Mouse (Mus musculus) thymus, adult 2 months (tissue): ENCODE data around the gene Ttc5. TPM values are rescaled to one million over a fixed set of nuclear protein-coding genes. Genes with fewer than 3 reads are reported as not detected.
"Not testable (repeated sequence)": the region's sequence is repeated elsewhere in the genome, so short reads cannot be mapped to it uniquely, and the experiment has no call there.

ENCODE experiments used
- DNase-seq: peaks from one replicate; pipeline ENCODE4 v3.0.0; 2021
- H3K27ac ChIP-seq: fragments of 200-500 bp; 2 replicates; pipeline ENCODE4 v1.5.1; 2012; ENCODE audit warnings: low read length, control low read depth; ENCODE audit not compliant: control insufficient read depth, insufficient read depth
- H3K27me3 ChIP-seq: fragments of 200-500 bp; 2 replicates; pipeline ENCODE4 v1.6.1; 2012; ENCODE audit warnings: mild to moderate bottlenecking, low read length, moderate library complexity, mixed read lengths; ENCODE audit not compliant: control insufficient read depth, insufficient read depth
- H3K36me3 ChIP-seq: fragments of 200-500 bp; 2 replicates; pipeline ENCODE4 v1.6.1; 2012; ENCODE audit warnings: mild to moderate bottlenecking, low read length, moderate library complexity; ENCODE audit not compliant: control insufficient read depth, insufficient read depth
- H3K4me1 ChIP-seq: fragments of 200-500 bp; replicated peaks from 2 replicates; pipeline ENCODE4 v1.6.1; 2012; ENCODE audit warnings: low read length; ENCODE audit not compliant: control insufficient read depth, insufficient read depth
- H3K4me3 ChIP-seq: fragments of 200-500 bp; 2 replicates; pipeline ENCODE4 v1.5.1; 2012; ENCODE audit warnings: mild to moderate bottlenecking, low read length, control low read depth, moderate library complexity; ENCODE audit not compliant: control insufficient read depth, insufficient read depth
- CTCF ChIP-seq: fragments of 200-500 bp; IDR thresholded peaks from 2 replicates; pipeline ENCODE4 v1.5.1; 2012; ENCODE audit warnings: mild to moderate bottlenecking, control low read depth, low read length, moderate library complexity, borderline replicate concordance; ENCODE audit not compliant: control insufficient read depth, poor library complexity, insufficient read depth; ENCODE audit errors: extremely low read depth
- POLR2A ChIP-seq: fragments of 200-500 bp; IDR thresholded peaks from 2 replicates; pipeline ENCODE4 v1.6.1; 2012; ENCODE audit warnings: mild to moderate bottlenecking, low read length, control low read depth, moderate library complexity; ENCODE audit not compliant: control insufficient read depth, poor library complexity, insufficient read depth; ENCODE audit errors: extremely low read depth
- WGBS: fragments of 180-500 bp; shearing (Covaris S2); methylation state at CpG from one replicate; pipeline ENCODE4 v1.1.7; 2018; 5-methylcytosine and 5-hydroxymethylcytosine counted together
- polyA plus RNA-seq: library from polyadenylated mRNA; depleted of rRNA; stranded (reverse); fragments of >200 nt; gene quantifications from 2 replicates; pipeline ENCODE4 v1.2.3, GENCODE M21; 2012; rRNA removed

Ttc5 gene
- polyA plus RNA-seq, 1 experiment: 50.5 TPM

DNA sequence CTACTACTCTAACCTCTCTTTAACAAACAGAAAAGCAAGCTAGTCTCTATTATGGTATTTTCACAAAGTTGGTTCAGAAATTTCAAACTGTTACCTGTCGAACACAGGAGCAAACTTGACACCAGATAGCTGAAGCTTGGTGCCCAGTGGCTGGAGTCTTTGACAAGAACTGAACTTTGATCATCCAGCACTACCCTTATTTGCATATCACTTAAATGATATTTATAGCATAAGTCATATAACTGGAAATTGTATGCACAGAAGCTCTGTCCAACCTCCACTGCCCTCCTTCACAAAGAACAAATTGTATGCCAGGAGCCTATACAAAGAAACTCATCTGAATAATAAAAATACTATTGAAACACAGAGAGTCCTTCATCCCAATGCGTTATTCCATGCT, 43.7 kb downstream of the Ttc5 start:
- H3K36me3 ChIP-seq: no peaks in the 10 kb centered on the region
- no peaks in the 10 kb centered on the region for H3K4me1 ChIP-seq
- H3K4me3 ChIP-seq: no peak overlapping the region
- TF ChIP-seq POLR2A (no peak), CTCF (no peak)
- H3K27ac ChIP-seq: no peak overlapping the region
- WGBS: 89% methylated on average over 2 of the region's 2 CpGs
- no peaks in the 10 kb centered on the region for H3K27me3 ChIP-seq
- no peak for DNase-seq

DNA sequence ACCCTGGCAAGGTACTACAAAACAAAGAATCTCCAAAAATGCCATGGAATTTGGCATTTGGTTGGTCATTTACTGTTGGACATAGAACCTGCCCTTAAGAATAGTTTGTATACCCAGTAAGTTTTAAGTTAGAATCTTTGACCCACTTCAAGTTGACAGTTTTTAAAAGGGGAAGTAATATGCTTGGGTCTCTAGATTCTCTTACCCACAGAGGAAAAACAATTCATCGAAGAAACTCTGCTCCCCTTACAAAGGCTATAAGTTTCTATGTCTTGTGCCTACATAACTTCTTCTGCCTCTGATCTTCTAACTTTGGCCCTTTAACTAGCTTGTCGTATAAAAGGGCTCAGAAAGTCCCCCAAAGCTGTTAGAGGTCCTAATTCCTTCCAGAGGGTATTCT, 45.0 kb downstream of the Ttc5 start:
- no peak for DNase-seq
- Histone ChIP-seq H3K4me3 (no peak overlapping the region), H3K36me3 (no peaks in the 10 kb centered on the region), H3K27me3 (no peaks in the 10 kb centered on the region), H3K27ac (no peak overlapping the region), H3K4me1 (no peaks in the 10 kb centered on the region)
- WGBS: 14% methylated on average over 2 of the region's 2 CpGs
- TF ChIP-seq CTCF: no peak
- TF ChIP-seq POLR2A: no peak

DNA sequence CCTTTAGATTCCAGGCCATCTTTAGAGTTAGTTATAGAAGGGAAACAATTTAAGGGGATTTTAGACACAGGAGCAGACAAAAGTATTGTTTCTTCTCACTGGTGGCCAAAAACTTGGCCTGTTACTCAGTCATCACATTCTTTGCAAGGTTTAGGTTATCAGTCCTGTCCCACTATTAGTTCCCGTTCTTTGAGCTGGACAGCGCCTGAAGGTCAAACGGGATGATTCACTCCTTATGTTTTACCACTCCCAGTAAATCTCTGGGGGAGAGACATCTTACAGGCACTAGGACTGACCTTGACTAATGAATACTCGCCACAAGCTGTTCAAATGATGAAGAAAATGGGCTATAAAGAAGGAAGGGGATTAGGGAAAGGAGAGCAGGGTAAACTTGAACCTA, 62.9 kb downstream of the Ttc5 start:
- 93% methylated on average over 4 of the region's 4 CpGs for WGBS
- not testable (repeated sequence) for H3K4me3 ChIP-seq, H3K27me3 ChIP-seq, H3K4me1 ChIP-seq, DNase-seq, H3K36me3 ChIP-seq, H3K27ac ChIP-seq

DNA sequence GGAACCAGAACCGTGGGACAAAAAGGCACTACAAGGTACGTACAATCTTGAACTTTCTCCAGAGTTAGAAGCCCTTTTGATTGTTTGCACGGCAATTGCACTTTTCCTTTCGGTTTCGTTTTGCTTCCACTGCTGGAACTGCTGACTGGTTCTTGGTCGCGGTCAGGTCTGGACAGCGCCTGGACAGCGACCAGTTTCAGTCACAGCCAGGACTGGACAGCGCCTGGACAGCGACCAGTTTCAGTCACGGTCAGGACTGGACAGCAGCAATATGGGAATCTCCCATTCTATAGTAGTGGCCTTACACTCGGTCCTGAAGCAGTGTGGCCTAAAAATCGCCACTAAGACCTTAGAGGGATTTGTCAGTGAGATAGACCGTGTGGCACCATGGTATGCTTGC, 65.4 kb downstream of the Ttc5 start:
- DNase-seq, H3K4me1 ChIP-seq, H3K4me3 ChIP-seq, H3K27ac ChIP-seq, H3K27me3 ChIP-seq, H3K36me3 ChIP-seq: not testable (repeated sequence)
- WGBS: 94% methylated on average over 15 of the region's 15 CpGs

Other genes starting within 250 kb of the Ttc5 start
- gene Olfr744, start 170.6 kb downstream of the Ttc5 start, polyA plus RNA-seq: not detected in 2 replicates
- not detected in 2 replicates for gene Olfr745, start 146.1 kb downstream of the Ttc5 start, polyA plus RNA-seq
- gene Olfr746, start 138.4 kb downstream of the Ttc5 start, polyA plus RNA-seq: not detected in 2 replicates
- not detected in 2 replicates for gene Olfr747, start 92.3 kb downstream of the Ttc5 start, polyA plus RNA-seq
- not detected in 2 replicates for gene Olfr748, start 78.1 kb downstream of the Ttc5 start, polyA plus RNA-seq
- gene Olfr749, start 40.4 kb downstream of the Ttc5 start, polyA plus RNA-seq: not detected in 2 replicates
- gene Ccnb1ip1, start 22.2 kb upstream of the Ttc5 start, polyA plus RNA-seq: not detected in 2 replicates
- gene Parp2, start 22.3 kb upstream of the Ttc5 start, polyA plus RNA-seq: 24.6 and 25.3 TPM in 2 replicates
- gene Tep1, start 85.0 kb upstream of the Ttc5 start, polyA plus RNA-seq: 29.0 and 32.2 TPM in 2 replicates
- gene Klhl33, start 112.0 kb upstream of the Ttc5 start, polyA plus RNA-seq: 0.31 and 1.0 TPM in 2 replicates
- gene Osgep, start 139.4 kb upstream of the Ttc5 start, polyA plus RNA-seq: 131 and 143 TPM in 2 replicates
- 44.5 and 54.1 TPM in 2 replicates for gene Apex1, start 139.4 kb upstream of the Ttc5 start, polyA plus RNA-seq
- 90.8 and 93.2 TPM in 2 replicates for gene Pip4p1, start 145.3 kb upstream of the Ttc5 start, polyA plus RNA-seq
- 29.1 and 33.6 TPM in 2 replicates for gene Pnp, start 145.6 kb upstream of the Ttc5 start, polyA plus RNA-seq
- gene Gm49342, start 159.0 kb upstream of the Ttc5 start, polyA plus RNA-seq: 20.1 and 27.8 TPM in 2 replicates
- 0.71 and 0.93 TPM in 2 replicates for gene Pnp2, start 170.5 kb upstream of the Ttc5 start, polyA plus RNA-seq
- 0.05 and 0.13 TPM in 2 replicates for gene Rnase10, start 222.2 kb upstream of the Ttc5 start, polyA plus RNA-seq